Mouse (Mus musculus): ENCODE results near the gene Evi5l. TPM values are rescaled to one million over a fixed set of nuclear protein-coding genes. Genes with fewer than 3 reads are reported as not detected.
A peak's percentile ranks its signal among the peaks of the same experiment; 100 is the strongest.

The Evi5l gene
- polyA plus RNA-seq, 1 experiment from 2014 or later, result 91.4 TPM

- H3K9ac ChIP-seq (replicated peaks), result no peak overlapping the region
- H3K27me3 ChIP-seq, result no peaks in the 10 kb centered on the region
- peaks cover 16% of the 10 kb centered on the region for H3K4me1 ChIP-seq (replicated peaks)
- peaks cover 41% of the 10 kb centered on the region for H3K36me3 ChIP-seq
- H3K4me2 ChIP-seq (replicated peaks), result no peak overlapping the region
- no peaks in the 10 kb centered on the region for H3K9me3 ChIP-seq
- no peak overlapping the region for H3K4me3 ChIP-seq (replicated peaks)
- no peak overlapping the region for H3K27ac ChIP-seq
- no peak for ATAC-seq
- 83% methylated on average over 2 of the region's 2 CpGs for WGBS
Observed at GRCm38 (mm10) chr8:4174018-4174417, 7.7 kb downstream of the Evi5l start.

- WGBS, result 84% methylated on average over 8 of the region's 8 CpGs
- H3K27me3 ChIP-seq, result no peaks in the 10 kb centered on the region
- no peaks in the 10 kb centered on the region for H3K4me1 ChIP-seq (replicated peaks)
- no peak for ATAC-seq
- H3K9ac ChIP-seq (replicated peaks), result no peak overlapping the region
- H3K9me3 ChIP-seq, result no peaks in the 10 kb centered on the region
- H3K36me3 ChIP-seq, result peaks cover 66% of the 10 kb centered on the region
- H3K4me3 ChIP-seq (replicated peaks), result no peak overlapping the region
- H3K4me2 ChIP-seq (replicated peaks), result no peak overlapping the region
- no peak overlapping the region for H3K27ac ChIP-seq
Observed at GRCm38 (mm10) chr8:4183409-4183808, 17.0 kb downstream of the Evi5l start.

DNA sequence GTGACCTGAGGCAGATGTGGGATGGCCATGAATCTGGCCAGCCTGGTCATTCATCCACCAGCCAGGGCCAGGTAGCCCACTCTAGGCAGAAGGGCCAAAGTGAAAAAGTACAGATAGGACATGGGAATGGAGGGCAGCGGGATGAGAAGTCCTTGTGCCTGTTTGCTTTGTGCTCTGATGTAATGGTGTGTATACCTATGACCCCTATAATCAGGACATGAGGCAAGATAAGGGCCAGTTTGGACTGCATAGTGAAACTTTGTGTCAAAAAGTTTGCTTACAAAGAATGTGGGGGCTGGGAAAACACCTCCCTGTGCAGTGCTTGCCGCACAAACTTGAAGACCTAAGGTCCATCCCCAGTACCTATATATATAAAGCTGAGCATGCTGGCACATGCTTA, 19.8 kb downstream of the Evi5l start:
- no peak for ATAC-seq
- Histone ChIP-seq H3K36me3 (peaks cover 82% of the 10 kb centered on the region), H3K27ac (no peak overlapping the region), H3K27me3 (no peaks in the 10 kb centered on the region), H3K4me3 (replicated peaks) (no peak overlapping the region), H3K9me3 (no peaks in the 10 kb centered on the region), H3K4me1 (replicated peaks) (no peaks in the 10 kb centered on the region), H3K9ac (replicated peaks) (no peak overlapping the region), H3K4me2 (replicated peaks) (no peak overlapping the region)
- WGBS, result 98% methylated on average over 2 of the region's 2 CpGs

DNA sequence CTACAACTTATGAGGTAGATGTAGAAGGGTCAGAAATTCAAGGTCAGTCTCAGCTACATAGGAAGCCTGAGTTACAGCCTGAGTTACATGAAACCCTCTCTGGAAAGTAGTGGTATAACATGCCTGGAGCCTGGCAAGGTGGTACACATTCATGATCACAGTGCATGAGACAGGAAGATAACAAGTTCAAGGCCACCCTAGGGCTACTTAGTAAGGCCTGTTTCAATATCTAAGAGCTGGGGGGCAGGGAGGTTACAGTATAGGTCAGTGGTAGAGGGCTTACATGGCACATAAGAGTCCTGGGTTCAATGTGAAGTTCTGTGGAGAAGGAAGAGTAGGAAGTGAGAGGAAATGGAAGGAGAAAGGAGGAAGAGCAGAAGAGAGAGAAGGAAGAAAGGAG, 22.2 kb downstream of the Evi5l start:
- Histone ChIP-seq H3K9ac (replicated peaks) (no peak overlapping the region), H3K4me1 (replicated peaks) (peaks cover 24% of the 10 kb centered on the region), H3K4me3 (replicated peaks) (no peak overlapping the region), H3K9me3 (no peaks in the 10 kb centered on the region), H3K27me3 (no peaks in the 10 kb centered on the region), H3K4me2 (replicated peaks) (no peak overlapping the region), H3K27ac (no peak overlapping the region), H3K36me3 (peaks cover 80% of the 10 kb centered on the region)
- no peak for ATAC-seq

- no peaks in the 10 kb centered on the region for H3K9me3 ChIP-seq
- no peak overlapping the region for H3K27ac ChIP-seq
- no peak overlapping the region for H3K4me2 ChIP-seq (replicated peaks)
- peaks cover 82% of the 10 kb centered on the region for H3K36me3 ChIP-seq
- ATAC-seq, result no peak
- peaks cover 26% of the 10 kb centered on the region for H3K4me1 ChIP-seq (replicated peaks)
- H3K4me3 ChIP-seq (replicated peaks), result no peak overlapping the region
- 41% methylated on average over 3 of the region's 3 CpGs for WGBS
- H3K9ac ChIP-seq (replicated peaks), result no peak overlapping the region
- H3K27me3 ChIP-seq, result no peaks in the 10 kb centered on the region
Observed at GRCm38 (mm10) chr8:4189031-4189722, 22.8 kb downstream of the Evi5l start.

DNA sequence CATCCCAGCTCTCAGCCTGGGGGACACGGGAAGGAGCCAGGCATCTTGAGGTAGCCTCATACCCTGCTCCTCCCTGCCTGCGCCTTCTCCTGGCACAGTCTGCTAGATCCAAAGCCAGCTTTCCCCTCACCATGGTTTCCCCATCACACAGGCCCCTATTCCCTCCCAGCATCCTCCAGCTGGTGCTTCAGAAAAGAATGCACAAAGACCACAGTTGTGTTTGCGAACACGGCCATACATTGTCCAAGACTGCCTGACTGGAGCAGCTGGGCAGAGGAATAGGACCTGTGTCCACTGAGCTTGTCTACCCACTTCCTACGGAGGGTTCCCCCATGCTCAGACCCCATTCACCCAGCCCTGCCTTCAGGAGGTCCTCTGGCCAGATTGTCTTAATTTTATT, 25.9 kb downstream of the Evi5l start:
- Histone ChIP-seq H3K4me1 (replicated peaks) (peaks cover 26% of the 10 kb centered on the region), H3K36me3 (peaks cover 78% of the 10 kb centered on the region), H3K4me2 (replicated peaks) (no peak overlapping the region), H3K4me3 (replicated peaks) (no peak overlapping the region), H3K9me3 (no peaks in the 10 kb centered on the region), H3K27ac (peak overlapping the region; percentile 82), H3K9ac (replicated peaks) (no peak overlapping the region), H3K27me3 (no peaks in the 10 kb centered on the region)
- ATAC-seq, result peak; percentile 55
- WGBS, result 37% methylated on average over 5 of the region's 5 CpGs

DNA sequence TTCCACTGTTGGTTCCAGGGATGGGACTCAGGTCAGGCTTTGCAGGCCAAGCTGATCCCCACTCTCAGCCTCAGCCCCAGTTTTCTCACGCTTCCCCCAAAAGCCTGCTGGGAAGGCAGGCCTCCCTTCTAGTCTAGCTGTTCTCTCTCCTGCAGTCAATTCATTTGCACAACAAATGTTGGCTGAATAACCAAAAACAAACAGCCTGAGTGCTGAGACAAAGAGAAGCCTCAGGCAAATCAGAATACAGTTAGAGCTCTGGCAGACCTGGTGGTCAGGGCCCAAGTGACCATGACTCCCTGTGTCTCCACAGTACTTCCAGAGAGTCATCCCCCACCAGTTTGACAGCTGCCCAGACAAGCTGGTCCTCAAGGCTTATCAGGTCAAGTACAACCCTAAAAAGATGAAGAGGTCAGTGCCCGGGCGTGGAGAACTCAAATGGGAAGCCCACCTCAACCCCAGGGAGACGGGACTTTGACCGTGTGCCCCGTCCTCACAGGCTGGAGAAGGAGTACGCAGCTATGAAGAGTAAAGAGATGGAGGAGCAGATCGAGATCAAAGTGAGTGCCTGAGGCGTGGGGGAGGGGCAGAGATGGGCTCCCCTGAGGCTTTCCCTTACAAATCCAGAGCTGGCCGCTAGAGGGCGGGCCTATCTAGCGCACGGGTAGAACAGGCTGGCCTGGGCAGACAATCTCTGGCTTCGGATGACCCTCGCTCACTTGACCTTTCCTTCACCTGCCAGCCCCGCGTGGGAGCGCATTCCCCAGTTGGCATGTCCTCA, 26.6 kb downstream of the Evi5l start:
- Histone ChIP-seq H3K27me3 (no peaks in the 10 kb centered on the region), H3K27ac (peak overlapping the region; percentile 82), H3K9me3 (no peaks in the 10 kb centered on the region), H3K36me3 (peaks cover 77% of the 10 kb centered on the region), H3K4me3 (replicated peaks) (no peak overlapping the region), H3K9ac (replicated peaks) (no peak overlapping the region; the same call in 1 of the 2 replicates), H3K4me2 (replicated peaks) (peak overlapping the region; percentile 25; the same call in 1 of the 2 replicates), H3K4me1 (replicated peaks) (peaks cover 26% of the 10 kb centered on the region)
- ATAC-seq, result peak; percentile 85
- 3% methylated on average over 18 of the region's 18 CpGs for WGBS

GRCm38 (mm10) chr8:4193588-4193894, 27.2 kb downstream of the Evi5l start:
- H3K4me2 ChIP-seq (replicated peaks), result no peak overlapping the region
- H3K27ac ChIP-seq, result peak overlapping the region; percentile 82; the same call in 1 of the 2 replicates

GRCm38 (mm10) chr8:4201321-4201720, 35.0 kb downstream of the Evi5l start:
- H3K9ac ChIP-seq (replicated peaks), result no peak overlapping the region
- H3K27ac ChIP-seq, result no peak overlapping the region
- H3K9me3 ChIP-seq, result no peaks in the 10 kb centered on the region
- 58% methylated on average over 2 of the region's 2 CpGs for WGBS
- peaks cover 30% of the 10 kb centered on the region for H3K27me3 ChIP-seq
- no peak overlapping the region for H3K4me2 ChIP-seq (replicated peaks)
- no peak overlapping the region for H3K4me3 ChIP-seq (replicated peaks)
- H3K4me1 ChIP-seq (replicated peaks), result peaks cover 8% of the 10 kb centered on the region
- no peak for ATAC-seq
- peaks cover 95% of the 10 kb centered on the region for H3K36me3 ChIP-seq

More at GRCm38 (mm10) chr8:4193588-4193894, 27.2 kb downstream of the Evi5l start:
- H3K9me3 ChIP-seq, result no peaks in the 10 kb centered on the region
- 53% methylated on average over 7 of the region's 7 CpGs for WGBS
- peaks cover 26% of the 10 kb centered on the region for H3K4me1 ChIP-seq (replicated peaks)
- ATAC-seq, result peak; percentile 18
- no peak overlapping the region for H3K9ac ChIP-seq (replicated peaks)
- peaks cover 77% of the 10 kb centered on the region for H3K36me3 ChIP-seq
- H3K4me3 ChIP-seq (replicated peaks), result no peak overlapping the region
- no peaks in the 10 kb centered on the region for H3K27me3 ChIP-seq

GRCm38 (mm10) chr8:4205246-4206123, 39.1 kb downstream of the Evi5l start:
- H3K4me2 ChIP-seq (replicated peaks), result no peak overlapping the region
- 18% methylated on average over 38 of the region's 38 CpGs for WGBS
- peaks cover 41% of the 10 kb centered on the region for H3K27me3 ChIP-seq
- peak overlapping the region; percentile 48; the same call in 1 of the 2 replicates for H3K9ac ChIP-seq (replicated peaks)
- peaks cover 97% of the 10 kb centered on the region for H3K36me3 ChIP-seq
- ATAC-seq, result 0 out of 2 replicates have a peak, but pooled peaks have one; percentile 7
- H3K9me3 ChIP-seq, result no peaks in the 10 kb centered on the region
- no peak overlapping the region for H3K27ac ChIP-seq
- peaks cover 36% of the 10 kb centered on the region for H3K4me1 ChIP-seq (replicated peaks)
- H3K4me3 ChIP-seq (replicated peaks), result no peak overlapping the region

GRCm38 (mm10) chr8:4206182-4207015, 40.0 kb downstream of the Evi5l start:
- Histone ChIP-seq H3K9ac (replicated peaks) (peak overlapping the region; percentile 48; the same call in 1 of the 2 replicates), H3K9me3 (no peaks in the 10 kb centered on the region), H3K4me2 (replicated peaks) (peak overlapping the region; percentile 26), H3K27me3 (peaks cover 41% of the 10 kb centered on the region), H3K27ac (no peak overlapping the region), H3K4me1 (replicated peaks) (peaks cover 44% of the 10 kb centered on the region), H3K4me3 (replicated peaks) (no peak overlapping the region), H3K36me3 (peaks cover 94% of the 10 kb centered on the region)
- ATAC-seq, result peak; percentile 5; the same call in 1 of the 2 replicates
- 10% methylated on average over 44 of the region's 44 CpGs for WGBS
